Mouse (Mus musculus): ENCODE results near the gene Spint1.

Spint1 gene

GRCm38 (mm10) chr2:119293311-119293710 lies 56.1 kb downstream of the Spint1 start:
- DNase-seq (ENCODE audit: low spot score in 2 of 2), result no peak

- DNase-seq (ENCODE audit: low spot score in 2 of 2), result no peak
These were observed 56.7 kb downstream of the Spint1 start for GRCm38 (mm10) chr2:119293776-119294390.

DNA sequence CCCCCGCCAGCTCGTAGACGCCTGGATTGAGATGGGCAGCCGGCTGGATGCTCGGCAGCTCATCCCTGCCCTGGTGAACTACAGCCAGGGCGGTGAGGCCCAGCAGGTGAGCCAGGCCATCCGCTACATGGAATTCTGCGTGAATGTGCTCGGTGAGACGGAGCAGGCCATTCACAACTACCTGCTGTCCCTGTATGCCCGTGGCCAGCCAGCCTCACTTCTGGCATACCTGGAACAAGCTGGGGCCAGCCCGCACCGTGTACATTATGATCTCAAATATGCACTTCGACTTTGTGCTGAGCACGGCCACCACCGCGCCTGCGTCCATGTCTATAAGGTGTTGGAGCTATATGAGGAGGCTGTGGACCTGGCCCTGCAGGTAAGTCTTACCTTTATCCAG lies 57.2 kb downstream of the Spint1 start:
- DNase-seq (ENCODE audit: low spot score in 2 of 2), result no peak

GRCm38 (mm10) chr2:119296756-119297155 lies 59.6 kb downstream of the Spint1 start:
- DNase-seq (ENCODE audit: low spot score in 2 of 2), result no peak

GRCm38 (mm10) chr2:119297506-119297905 lies 60.3 kb downstream of the Spint1 start:
- DNase-seq (ENCODE audit: low spot score in 2 of 2), result no peak

DNA sequence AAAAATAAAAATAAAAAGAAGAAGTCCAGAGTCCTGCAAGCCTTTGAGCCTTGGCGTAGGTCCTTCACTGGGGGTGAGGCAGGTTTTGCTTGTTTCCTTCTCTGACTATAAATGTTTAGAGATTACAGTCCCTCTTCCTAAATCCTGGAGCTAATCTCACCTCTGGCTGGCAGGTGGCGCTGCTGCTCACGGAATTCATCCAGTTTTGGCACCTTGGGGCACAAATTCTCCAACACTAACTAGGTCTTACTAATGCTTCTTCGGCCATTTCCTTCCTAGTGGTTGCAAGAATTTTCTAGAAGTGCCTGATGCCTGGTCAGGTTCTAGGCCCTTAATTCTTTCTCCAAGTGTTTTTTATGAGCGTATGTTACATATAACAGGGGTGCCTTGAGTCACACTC lies 61.2 kb downstream of the Spint1 start:
- DNase-seq (ENCODE audit: low spot score in 2 of 2), result peak in 1 of 2 experiments; percentile 70

DNA sequence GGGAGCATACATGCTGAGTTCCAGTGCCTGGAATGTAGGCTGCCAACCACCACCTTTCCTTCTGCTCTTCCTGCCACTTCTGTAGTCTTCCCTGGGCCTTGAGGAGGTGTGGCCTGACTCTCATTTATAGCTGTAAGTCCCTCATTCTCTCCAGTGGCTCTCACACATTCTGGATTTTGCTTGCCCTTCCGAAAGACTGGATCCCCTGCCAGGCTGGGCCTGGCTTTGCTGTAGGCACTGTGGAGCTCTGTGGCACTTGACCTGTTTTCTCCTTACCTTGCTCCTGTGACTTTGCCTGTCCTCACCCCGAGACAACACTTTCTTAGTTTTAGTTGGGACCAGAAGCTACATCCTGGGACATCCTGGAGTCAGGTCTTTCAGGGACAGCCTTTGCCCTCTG lies 61.7 kb downstream of the Spint1 start:
- DNase-seq (ENCODE audit: low spot score in 2 of 2), result no peak
